Mouse (Mus musculus) brain, embryonic 18.5 days (tissue): ENCODE data around the gene A530016L24Rik.

Experiments
- DNase-seq: peaks from one replicate; pipeline ENCODE4 v3.0.0-alpha.2; 2012; ENCODE audit warnings: low read depth, low spot score

A530016L24Rik gene

DNA sequence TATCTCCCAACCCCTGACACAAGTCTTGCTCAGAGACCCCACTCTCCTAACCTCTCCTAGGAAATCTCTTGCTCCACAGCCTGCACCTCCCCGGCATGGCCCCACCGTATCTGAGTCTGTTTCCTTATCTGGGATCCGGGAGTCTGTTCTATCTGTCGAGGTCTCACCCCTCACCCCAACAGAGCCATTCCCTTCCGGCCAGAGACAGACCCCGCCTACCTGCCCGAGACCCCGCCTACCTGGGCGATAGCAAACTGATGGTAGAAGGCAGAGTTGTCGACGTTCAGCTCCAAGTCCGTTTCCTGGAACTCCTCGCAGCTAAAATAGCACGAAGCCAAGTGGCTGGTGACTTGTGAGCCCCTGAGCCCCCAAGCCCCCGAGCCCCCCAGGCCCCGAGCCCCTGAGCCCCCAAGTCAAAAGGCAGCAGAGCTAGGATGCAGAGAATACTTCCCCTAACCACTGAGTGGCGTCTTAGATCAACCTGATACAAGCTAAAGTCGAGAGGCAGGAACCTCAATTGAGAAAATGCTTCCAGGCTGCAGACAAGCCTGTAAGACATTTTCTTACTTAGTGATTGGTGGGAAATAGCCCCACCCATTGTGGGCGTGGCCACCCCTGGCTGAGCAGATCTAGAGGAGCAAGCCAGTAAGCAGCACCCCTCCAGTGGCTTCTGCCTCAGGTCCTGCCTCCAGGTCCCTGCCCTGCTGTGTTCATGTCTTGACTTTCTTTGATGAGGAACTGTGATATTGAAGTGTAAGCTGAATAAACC, 13.9 kb downstream of the A530016L24Rik start:
- DNase-seq: no peak

DNA sequence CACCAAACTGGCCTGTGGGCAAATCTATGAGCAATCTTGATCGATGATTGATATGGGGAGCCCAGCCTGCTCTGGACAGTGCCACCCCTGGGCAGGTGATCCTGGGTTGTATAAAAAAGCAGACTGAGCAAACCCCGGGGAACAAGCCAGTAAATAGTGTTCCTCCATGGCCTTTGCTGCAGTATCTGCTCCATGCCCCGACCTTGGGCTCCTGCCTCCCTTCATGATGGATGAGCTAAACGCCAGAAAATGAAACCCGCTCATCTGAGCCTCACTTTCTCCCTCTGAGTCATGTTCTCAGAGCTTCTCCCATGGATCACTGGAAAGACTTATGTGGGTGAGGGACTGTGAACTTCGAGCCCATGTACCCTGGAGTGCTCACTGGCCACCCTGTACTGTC, 17.0 kb downstream of the A530016L24Rik start:
- DNase-seq: no peak

DNA sequence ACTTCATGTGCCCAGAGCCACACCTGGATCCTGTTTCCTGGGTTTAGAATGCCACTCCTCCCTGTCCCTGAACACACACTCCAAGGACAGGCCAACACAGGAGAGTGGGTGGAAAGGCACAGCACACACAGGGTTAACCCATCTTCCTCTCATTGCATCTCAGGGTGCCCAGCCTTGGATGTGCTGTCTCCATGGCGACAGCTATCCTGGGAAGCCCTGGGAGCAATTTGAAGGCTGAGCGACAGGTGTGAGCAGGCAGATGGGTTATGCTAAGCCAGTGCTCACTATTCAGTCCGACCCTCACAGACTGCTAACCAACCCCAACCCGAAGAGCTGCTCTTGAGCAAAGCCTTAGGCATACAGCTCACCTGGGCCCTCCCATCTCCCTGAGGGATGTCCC, 18.0 kb downstream of the A530016L24Rik start:
- no peak for DNase-seq

DNA sequence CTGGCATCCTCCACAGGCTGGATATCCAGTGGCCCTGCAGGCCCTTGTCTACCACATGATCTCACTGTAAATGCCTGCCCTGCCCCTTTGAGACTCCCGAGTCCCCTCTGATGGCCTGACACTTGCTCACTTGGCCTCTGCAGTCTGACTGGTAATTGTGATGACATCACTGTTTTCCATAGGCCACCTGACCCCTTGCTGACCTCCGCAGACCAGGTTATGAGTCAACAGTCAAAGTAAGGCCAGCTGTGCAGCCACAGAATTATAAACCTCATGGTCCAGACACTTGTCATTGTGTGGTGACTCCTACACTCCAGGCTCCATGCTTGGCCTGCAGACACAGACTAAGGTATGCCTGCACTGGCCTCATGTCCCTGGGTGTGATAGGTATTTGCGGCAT, 18.7 kb downstream of the A530016L24Rik start:
- no peak for DNase-seq

DNA sequence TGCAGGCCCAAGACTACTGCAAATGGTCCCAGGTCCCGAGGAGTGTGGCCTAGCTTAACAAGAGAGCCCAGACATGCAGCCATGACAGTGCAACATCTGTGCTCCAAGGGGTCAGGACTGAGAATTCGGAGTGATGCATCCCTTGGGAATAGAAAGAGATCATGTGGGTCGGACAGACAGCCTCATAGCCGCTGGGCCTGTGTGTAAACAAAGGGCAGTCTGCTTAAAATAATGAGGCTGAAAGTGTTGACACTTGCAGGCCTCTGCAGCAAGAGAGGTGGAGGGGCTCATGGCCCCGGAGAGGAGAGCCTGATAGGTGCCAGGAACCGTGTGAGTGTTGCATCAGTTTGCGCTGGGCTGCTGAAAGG, 21.1 kb downstream of the A530016L24Rik start:
- no peak for DNase-seq

DNA sequence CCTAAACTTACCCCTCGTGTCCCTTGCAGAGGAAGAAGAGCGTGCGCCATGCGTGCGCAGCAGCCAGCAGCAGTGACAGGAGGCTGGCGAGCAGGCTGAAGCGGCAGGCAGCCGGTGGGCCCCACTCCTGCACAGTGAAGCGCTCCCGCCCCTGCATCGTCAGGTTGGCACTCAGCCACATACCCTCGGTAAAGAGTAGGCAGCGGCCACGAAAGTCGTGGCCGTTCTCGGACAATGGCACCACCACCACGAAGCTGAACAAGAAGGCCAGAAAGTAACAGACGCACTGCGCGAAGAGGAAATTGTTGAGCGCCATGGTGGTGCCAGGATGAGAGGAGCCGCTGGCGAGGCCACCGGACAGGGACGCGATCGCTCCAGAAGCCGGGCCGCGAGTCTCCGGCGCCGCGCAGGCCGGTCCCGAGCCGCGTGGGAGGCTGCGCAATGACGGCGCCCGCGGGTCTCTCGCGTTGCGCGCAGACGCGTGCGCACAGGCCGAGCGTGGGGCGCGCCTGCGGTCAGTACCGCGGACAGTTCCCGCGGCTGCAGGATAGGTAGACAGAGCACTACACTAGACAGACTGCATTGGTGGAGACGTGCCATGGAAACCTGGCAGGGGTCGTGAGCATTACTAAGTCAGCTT, 21.6 kb downstream of the A530016L24Rik start:
- DNase-seq: no peak

DNA sequence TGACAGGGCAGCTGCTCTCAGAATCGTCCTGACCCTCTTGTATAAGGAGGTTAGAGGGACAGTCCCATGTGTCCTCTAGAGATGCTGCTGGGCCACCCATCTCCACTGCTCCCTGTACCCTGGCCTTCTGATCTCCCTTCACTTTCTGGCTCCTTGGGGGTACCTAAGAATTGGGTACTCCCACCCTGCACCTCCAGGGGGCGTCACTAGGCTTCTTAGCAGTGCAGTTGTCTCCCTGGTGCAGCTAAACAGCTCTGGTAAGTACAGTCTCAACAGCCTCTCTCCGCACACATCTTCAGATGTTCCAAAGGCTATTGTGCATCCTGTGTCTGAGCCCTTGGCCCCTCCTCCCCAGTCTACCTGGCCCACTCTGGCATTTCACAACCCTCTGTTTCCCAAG, 25.6 kb downstream of the A530016L24Rik start:
- DNase-seq: no peak

DNA sequence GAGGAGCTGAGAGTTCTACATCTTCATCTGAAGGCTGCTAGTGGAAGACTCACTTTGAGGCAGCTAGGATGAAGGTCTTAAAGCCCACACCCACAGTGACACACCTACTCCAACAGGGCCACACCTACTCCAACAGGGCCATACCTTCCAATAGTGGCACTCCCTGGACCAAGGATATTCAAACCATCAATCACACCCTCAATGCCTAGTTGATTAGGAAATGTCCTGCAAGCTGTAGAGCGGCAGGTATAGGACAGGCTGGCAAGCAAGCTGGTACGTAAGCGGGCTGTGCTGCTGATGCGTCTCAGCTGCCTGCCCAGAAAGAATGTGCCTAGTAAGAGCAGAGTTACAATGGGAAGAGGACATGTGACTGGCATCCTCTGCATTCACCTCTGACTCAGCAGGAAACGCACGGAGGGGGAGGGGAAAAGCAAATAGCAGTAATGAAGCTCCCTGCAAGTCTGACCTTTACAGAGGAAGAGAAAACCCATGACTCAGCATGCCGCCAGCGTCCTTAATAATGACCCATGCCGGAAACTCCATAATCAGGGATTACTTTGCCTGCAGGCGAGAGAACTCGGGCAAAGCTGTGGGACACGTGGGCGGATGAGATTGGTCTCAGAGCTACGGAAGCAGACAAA, 27.6 kb downstream of the A530016L24Rik start, which contains the start of gene Tmem179:
TSS of gene Tmem179 (minus strand) at position 51 of the 641 bp plus-strand sequence.
- no peak for DNase-seq

DNA sequence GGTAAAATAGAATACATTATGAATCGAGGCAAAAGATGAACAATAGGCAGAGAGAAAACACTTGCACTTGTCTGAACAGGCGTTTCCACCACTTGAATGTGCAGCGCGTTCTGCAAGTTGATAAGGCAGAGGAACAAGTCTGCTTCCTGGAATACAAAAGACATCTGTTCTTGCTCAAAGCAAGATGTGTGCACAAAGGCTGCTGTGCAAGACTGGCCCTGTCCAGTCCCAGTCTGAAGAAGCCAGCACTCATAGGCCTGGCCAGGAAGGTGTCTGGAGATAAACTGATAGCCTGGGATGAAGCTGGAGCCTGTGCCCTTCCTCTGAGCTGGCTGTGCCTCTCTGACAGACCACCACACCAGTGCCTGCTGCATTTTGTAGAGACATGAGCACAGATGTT, 28.9 kb downstream of the A530016L24Rik start:
- DNase-seq: no peak

DNA sequence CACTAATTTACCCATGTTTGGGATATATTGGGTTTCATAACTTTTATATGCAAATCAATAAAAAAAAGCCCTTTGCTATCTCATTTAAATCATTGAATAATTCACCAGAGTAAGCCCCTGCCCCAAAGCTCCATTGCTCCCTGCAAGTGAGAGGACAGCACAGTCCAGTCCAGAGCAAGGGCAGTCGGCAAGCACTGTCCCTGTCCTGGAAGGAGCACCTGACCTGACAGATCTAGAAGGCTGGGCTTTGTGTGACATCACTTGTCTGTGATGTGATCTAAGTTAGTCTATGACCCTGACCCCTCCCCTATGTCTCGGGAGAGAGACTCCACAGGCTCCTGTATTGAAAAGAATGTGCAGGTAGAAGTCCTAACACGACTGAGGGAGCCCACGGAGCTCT, 44.5 kb downstream of the A530016L24Rik start:
- no peak for DNase-seq

DNA sequence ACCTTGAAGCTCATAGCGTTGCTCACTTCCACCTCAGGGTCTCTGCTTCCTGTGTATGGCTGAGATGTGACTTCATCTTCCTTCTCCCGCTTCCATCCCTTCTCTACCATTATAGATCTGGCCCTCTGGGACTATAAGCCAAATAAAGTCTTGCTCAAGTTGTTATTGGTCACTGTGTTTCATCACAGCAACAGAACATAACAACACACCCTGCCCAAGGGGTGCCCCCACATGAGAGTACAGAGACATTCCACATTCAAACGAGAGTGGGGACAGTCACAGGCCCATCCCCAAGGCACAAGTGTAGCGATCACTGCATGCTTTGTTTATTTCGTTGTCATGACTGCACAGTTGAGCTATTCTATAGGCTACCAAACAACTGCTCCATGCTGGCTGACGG, 48.0 kb downstream of the A530016L24Rik start:
- no peak for DNase-seq

DNA sequence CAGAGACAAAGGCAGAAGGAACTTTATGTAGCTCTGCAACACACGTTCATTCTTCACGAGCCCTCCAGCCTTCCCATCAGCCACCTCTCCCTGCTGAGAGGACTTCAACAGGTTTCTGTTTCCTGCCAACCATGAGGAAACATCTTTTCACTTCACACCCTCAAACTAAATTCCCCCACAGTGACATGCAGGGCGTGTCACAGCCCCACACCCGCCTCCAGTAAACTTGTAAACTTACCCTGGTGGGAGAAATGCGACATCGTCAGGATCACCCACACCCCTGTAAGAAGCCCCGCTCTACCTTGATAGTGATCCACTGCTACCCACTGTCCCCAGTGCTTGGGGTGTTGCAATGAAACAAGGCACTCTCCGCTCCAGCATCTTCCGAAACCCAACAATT, 49.1 kb downstream of the A530016L24Rik start:
- no peak for DNase-seq

DNA sequence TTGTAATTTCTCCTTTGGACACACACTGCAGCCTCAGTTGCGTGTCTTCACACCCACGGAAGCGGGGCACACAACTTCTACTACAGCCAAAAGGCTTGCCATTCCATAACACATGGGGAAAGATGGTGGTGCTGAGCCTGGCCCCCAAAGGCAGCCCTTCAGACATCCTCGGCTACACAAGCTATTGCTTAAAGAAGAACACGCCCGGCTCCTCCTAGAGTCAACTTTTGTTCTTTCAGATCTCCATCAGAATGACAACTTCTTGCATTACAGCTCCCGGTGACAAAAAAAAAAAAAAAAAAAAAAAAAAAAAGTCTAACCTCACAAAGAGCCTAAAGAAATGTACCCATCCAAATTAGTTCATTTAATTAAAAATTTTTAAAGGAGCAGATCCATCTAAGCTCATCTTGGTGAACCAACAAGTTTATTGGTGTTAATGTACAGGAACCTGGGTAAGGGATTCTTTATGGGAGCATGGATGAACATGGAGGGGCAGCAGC, 50.3 kb downstream of the A530016L24Rik start:
- no peak for DNase-seq

DNA sequence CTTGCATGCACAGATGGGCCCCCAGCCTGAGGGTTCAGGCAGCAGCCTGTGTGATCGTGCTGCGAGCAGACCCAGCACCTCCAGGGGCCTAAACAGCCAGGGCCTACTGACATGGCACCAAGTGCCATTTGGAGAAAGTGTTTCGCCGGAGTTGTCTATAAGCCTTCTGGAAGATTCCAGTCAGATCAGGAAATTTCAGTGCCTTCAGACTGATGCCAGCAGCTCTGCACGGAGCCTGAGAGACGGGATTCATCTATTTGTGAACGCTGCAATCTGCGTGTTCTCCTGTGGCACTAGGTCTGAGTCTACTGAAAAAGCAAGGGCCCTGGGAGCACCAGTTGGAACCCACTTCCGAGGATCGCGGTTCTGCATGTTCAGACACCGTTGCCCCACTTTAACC, 51.1 kb downstream of the A530016L24Rik start:
- no peak for DNase-seq

DNA sequence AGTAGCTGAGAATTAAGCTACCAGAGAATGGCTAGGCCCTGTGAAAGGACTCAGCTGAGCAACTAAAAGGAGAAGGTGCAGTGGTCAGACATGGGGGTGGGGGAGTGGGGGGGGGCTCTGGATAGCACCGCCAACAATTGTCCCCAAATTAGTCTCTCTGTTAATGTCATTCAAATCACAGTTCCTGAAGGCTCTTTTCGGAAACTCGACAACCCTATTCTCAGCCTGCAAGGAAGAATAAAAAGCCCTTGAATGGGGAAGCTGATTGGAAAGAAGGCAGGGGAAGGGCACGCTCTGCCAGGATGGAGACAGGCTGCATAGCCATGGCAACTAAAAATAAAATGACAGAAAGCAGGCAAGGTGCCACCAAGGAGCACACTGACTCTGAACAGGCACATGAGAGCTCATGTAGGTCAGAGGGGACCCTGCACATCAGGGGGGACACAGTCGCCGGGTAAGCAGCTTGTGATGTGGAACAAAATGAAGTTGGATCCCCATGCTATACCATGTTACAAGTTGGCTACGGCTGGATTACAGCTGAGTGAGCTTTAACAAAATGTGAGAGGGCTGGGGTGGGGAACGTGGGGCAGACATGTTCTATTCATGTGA, 52.3 kb downstream of the A530016L24Rik start:
- no peak for DNase-seq

DNA sequence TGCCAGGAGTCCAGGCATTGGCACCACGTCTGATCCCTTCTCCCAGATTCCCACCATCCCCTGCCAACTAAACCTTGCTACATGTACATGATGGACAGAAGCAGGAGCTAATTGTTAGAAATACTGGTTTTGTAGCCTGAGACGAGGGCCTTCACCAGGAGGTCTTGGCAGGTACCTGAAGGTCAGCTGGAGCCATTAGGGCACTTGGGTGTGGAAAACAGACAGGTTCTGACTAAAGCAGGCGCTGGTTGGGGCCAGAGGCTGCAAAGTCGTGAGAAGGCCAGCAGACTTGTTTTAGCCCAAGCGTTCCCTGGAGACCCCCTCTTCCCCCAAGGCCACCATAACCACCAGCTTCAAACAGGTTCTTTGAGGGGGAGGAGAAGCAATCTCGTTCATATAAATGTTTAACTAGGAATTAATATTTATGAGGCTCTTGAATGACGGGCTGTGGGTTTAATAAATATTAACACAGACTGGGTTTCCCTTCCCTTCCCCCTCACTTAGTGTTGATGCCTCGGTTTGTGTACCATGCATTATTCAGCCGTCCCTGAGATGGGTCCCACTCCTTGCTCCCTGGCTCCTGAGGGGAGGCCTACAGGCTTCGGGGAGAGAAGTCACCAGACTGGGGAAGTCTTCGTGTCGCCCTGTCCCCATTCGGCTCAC, 53.1 kb downstream of the A530016L24Rik start:
- no peak for DNase-seq

DNA sequence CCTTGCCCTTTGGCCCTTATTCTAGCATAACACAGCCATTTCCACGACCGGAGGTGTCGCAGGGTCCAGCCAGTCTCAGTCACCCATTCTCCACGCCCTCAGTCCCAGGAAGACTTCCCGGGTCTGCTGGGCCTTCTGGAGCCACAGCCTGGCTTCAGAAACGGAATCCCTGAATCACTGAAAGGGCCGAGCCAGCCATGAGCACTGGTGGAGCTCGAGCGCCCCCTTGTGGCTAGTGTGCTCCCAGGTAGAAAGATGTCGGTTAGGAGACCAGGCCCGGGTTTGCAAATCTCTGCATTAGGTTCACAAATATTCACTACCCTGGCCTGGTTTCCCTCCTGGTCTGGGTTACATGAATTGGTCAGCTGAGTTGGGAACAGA, 53.7 kb downstream of the A530016L24Rik start:
- DNase-seq: no peak

DNA sequence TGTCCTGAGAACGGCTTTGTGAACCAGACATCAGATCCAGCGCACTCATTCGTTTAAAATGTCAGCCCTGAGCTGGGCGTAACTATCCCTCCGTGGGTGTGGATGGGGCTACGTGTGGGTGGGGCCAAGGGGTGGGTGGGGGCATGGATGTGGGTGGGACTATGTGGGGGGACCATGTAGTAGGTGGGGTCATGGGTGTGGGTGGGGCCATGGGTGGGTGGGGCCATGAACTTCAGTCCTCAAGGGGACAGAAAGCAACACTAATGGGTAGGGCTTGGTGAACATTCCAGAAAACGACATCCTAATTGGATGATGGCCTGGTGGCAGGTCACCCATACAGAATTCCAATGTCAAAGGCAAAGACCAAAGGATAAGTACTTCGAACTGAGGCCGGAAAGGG, 54.7 kb downstream of the A530016L24Rik start:
- no peak for DNase-seq

DNA sequence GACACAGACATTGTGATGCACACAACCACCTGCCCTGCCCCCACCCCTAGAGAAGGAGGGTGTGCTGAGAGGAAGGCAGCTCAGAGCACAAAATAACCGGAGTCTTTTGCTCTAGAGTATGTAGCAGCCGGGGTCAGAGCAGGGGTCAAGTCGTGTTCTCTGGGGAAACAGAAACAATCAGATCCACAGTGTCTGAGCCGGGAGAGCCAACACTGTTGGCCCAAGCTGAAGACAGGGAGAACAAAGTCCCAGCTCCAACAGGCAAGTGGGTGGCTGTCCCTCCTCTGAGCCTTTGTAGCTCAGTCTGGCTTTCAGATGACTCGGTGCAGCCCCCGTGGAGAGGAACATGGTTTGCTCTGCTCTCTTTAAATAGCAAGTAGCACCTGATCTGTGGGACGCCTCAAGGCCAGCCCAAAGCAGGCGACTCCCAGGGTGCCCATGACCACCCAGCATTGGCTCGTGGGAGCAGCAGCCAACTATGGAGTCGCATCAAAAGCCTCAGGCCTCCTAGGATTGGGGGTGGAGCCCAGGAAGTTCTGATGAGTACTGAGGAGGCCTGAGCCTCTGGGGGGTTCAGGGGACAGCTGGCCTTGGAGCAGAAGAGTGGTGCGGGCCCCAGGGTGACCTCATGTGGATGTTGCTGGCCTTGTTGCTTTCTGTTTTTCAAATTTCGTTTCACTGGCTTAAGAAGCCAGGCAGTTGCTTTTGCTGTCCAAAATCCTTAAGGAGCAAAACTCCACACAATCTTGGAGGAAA, 55.9 kb downstream of the A530016L24Rik start:
- no peak for DNase-seq

DNA sequence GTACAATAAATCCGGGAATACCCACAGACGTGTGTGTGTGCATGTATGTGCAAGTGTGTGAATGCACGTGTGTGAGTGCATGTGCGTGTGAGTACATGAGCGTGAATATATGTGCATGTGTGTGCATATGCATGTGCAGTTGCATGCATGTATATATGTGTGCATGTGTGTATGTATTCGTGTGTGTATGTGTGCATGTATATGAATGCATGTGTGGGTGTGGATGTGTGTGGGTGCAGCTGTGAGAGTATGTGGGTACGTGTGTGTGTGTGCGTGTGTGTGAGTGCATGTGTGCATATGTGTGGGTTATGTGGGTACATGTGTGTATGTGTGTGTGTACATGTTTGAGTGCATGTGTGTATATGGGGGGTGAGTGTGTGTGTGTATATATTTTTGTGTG, 56.9 kb downstream of the A530016L24Rik start:
- no peak for DNase-seq

DNA sequence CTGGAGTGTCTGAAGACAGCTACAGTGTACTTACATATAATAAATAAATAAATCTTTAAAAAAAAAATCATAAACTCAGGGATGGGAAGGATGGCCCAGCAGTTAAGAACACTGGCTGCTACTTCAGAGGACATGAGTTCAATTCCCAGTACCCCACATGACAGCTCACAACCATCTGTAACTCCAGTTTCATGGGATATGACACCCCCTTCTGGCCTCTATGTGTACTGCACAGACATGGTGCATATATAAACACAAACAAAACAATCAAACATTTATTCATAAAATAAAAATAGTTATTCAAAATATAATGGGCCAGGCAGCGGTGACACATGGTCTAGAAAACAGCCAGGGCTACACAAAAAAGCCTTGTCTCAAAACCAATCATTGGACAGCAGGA, 60.0 kb downstream of the A530016L24Rik start:
- DNase-seq: no peak
